Mouse (Mus musculus) lung, embryonic 14.5 days (tissue): ENCODE results near the gene Lrp1. TPM values are rescaled to one million over a fixed set of nuclear protein-coding genes. Genes with fewer than 3 reads are reported as not detected.

Experiments used
- ATAC-seq: fragments of 200-750 bp; cut with Nextera tagmentation; 2 replicates; pipeline ENCODE4 v1.8.0; 2017; ENCODE audit warnings: mild to moderate bottlenecking, moderate TSS enrichment, moderate library complexity; ENCODE audit not compliant: insufficient read depth
- DNase-seq: peaks from one replicate; pipeline ENCODE4 v3.0.0-alpha.2; 2015
- H3K27ac ChIP-seq: fragments of 300-500 bp; sonication (generic); 2 replicates; pipeline ENCODE4 v1.5.1; 2014; ENCODE audit warnings: low read depth, mild to moderate bottlenecking, moderate library complexity
- H3K27me3 ChIP-seq: fragments of 300-500 bp; sonication (generic); 2 replicates; pipeline ENCODE4 v1.6.1; 2014; ENCODE audit warnings: low read length, control low read depth; ENCODE audit not compliant: insufficient read depth
- H3K36me3 ChIP-seq: fragments of 300-500 bp; sonication (generic); 2 replicates; pipeline ENCODE4 v1.6.1; 2014; ENCODE audit warnings: control low read depth; ENCODE audit not compliant: insufficient read depth
- H3K4me1 ChIP-seq: fragments of 300-500 bp; sonication (generic); 2 replicates; pipeline ENCODE4 v1.6.1; 2014; ENCODE audit warnings: antibody characterized with exemption, control low read depth; ENCODE audit not compliant: insufficient read depth
- H3K4me2 ChIP-seq: fragments of 300-500 bp; sonication (generic); 2 replicates; pipeline ENCODE4 v1.6.1; 2014; ENCODE audit warnings: mild to moderate bottlenecking
- H3K4me3 ChIP-seq: fragments of 300-500 bp; sonication (generic); 2 replicates; pipeline ENCODE4 v1.5.1; 2014; ENCODE audit warnings: low read depth, low read length
- H3K9ac ChIP-seq: fragments of 300-500 bp; sonication (generic); 2 replicates; pipeline ENCODE4 v1.6.1; 2014
- H3K9me3 ChIP-seq: fragments of 300-500 bp; sonication (generic); 2 replicates; pipeline ENCODE4 v1.6.1; 2016; ENCODE audit warnings: low read depth, low read length, control low read depth
- CTCF ChIP-seq: IDR thresholded peaks from 2 replicates; pipeline ENCODE4 v1.5.1; 2016; ENCODE audit warnings: antibody characterized with exemption, low read depth
- WGBS: fragments of 180-500 bp; shearing (Covaris S2); extraction: QIAGEN DNeasy Blood & Tissue Kit; methylation state at CpG from one replicate; pipeline ENCODE4 v1.1.7; 2014; 5-methylcytosine and 5-hydroxymethylcytosine counted together
- polyA plus RNA-seq: library from polyadenylated mRNA; unstranded; fragments of >200 nt; fragmentation: Nextera tagmentation; extraction: Ambion mirVana; gene quantifications from 2 replicates; pipeline ENCODE4 v1.2.1, GENCODE M21; 2014

Lrp1 gene
- polyA plus RNA-seq, 1 experiment from 2014 or later = 68.7 TPM

DNA sequence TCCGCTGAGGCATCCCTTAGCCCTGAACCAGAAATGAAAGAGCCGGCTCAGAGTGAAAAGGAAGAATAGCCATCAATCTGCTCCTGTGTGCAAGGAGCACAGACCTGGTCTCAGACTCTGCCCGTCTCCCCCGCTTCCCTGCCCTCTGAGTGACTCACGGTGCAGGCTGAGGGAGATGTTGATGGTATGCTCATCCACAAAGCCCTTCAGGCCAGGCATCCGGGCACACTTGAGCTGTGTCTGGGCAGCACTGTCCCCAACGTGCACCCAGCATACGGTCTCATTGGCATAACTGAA is 15.7 kb downstream of the Lrp1 start:
- WGBS = 71% methylated on average over 8 of the region's 8 CpGs
- H3K27ac ChIP-seq = no peak overlapping the region
- H3K9ac ChIP-seq = no peak overlapping the region
- H3K4me2 ChIP-seq = no peak overlapping the region
- no peak for TF ChIP-seq CTCF
- no peaks in the 10 kb centered on the region for H3K9me3 ChIP-seq
- no peak for DNase-seq
- H3K4me1 ChIP-seq = peaks cover 10% of the 10 kb centered on the region
- no peaks in the 10 kb centered on the region for H3K27me3 ChIP-seq
- no peak for ATAC-seq
- H3K4me3 ChIP-seq = no peak overlapping the region
- peaks cover 80% of the 10 kb centered on the region for H3K36me3 ChIP-seq

DNA sequence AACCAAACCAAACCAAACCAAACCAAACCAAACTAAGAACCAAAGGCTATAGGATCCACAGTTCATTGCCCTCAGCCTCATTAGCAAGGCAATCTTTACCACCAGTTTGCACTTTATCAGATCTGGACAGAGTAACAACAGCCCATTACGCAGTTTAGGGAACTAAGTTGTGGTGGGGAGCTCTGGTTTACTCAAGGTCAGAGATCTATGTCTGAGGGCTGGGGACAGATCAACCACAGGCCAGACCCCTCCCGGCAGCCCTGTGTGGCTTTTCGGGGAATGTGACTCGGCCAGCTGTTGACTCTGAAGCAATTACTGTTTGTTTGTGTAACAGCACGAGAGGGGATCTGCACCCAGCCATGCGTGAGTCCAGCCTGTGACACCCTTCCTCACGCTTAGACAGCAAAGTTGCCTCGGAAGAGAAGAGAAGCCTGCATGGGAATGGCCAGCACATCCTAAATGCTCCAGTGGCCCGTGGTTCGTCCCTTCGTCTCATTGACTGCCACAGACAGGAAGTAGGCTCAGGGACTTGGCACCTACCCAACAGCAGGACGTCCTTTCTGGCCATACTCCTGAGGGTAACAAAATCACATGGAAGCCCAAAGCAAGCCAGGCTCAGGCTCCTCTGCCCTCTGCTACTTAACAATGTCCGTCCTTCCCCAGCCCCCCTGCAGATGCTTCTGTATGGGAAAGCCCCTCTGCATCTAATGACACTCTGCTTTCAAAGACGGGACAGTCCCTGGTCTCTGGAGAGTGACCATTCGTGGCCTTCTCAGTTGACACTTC is 16.3 kb downstream of the Lrp1 start:
- Histone ChIP-seq H3K4me2 (no peak overlapping the region), H3K27me3 (no peaks in the 10 kb centered on the region), H3K9me3 (no peaks in the 10 kb centered on the region), H3K4me1 (peaks cover 14% of the 10 kb centered on the region), H3K9ac (no peak overlapping the region), H3K36me3 (peaks cover 74% of the 10 kb centered on the region), H3K27ac (peak overlapping the region; percentile 27), H3K4me3 (no peak overlapping the region)
- no peak for TF ChIP-seq CTCF
- ATAC-seq = peak; percentile 57
- peak; percentile 88 for DNase-seq
- WGBS = 24% methylated on average over 15 of the region's 15 CpGs

GRCm38 (mm10) chr10:127603437-127604371 is 17.2 kb downstream of the Lrp1 start:
- Histone ChIP-seq H3K27ac (peak overlapping the region; percentile 16; the same call in 1 of the 2 replicates), H3K27me3 (no peaks in the 10 kb centered on the region), H3K4me2 (no peak overlapping the region), H3K4me3 (no peak overlapping the region), H3K9ac (no peak overlapping the region), H3K36me3 (peaks cover 68% of the 10 kb centered on the region), H3K4me1 (peaks cover 16% of the 10 kb centered on the region; the same call in 1 of the 2 replicates), H3K9me3 (no peaks in the 10 kb centered on the region)
- no peak for TF ChIP-seq CTCF
- ATAC-seq (no peak), DNase-seq (no peak)
- 52% methylated on average over 13 of the region's 13 CpGs for WGBS

GRCm38 (mm10) chr10:127602194-127602593 is 18.8 kb downstream of the Lrp1 start:
- no peak overlapping the region for H3K9ac ChIP-seq
- WGBS = 93% methylated on average over 6 of the region's 6 CpGs
- H3K27me3 ChIP-seq = no peaks in the 10 kb centered on the region
- peaks cover 29% of the 10 kb centered on the region for H3K4me1 ChIP-seq
- DNase-seq = no peak
- TF ChIP-seq CTCF = no peak
- no peak overlapping the region for H3K27ac ChIP-seq
- no peak overlapping the region for H3K4me2 ChIP-seq
- H3K4me3 ChIP-seq = no peak overlapping the region
- peaks cover 53% of the 10 kb centered on the region for H3K36me3 ChIP-seq
- H3K9me3 ChIP-seq = no peaks in the 10 kb centered on the region
- no peak for ATAC-seq

DNA sequence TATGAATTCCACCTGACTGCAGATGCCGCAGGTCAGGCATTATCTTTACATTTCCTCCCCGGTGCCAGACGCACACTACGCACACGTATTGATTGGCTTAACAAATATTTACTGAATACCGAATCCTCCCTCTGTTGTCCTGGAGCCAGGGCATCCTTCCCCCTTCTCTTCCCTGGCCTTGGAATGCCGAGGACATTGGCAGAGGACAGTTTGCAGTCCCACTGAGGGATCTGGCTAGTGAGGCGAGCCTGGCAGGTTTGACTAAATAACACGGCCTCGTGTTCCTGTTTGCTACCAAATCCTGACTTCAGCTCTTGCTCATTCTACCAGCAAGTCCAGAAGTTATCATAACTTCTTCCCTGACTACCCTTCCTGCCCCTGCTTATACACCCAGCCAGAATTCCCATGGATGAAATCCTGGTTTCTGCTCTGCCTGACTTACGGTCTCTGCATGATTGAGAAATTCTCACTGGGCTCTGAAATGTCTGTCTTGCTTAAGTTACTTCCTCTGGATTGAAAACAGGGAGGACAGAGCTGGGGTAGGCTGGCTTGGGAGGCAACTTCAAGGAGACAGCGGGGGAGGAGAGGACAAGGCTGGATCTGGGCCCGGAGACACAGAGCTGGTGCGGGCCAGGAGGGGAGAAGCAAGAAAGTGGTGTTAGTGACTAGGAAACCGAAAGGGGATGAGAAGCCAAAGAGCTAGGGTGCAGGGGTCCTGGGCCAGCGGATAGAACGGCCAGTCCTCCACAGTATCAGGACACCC is 21.0 kb downstream of the Lrp1 start:
- peak; percentile 42; the same call in 1 of the 2 replicates for ATAC-seq
- Histone ChIP-seq H3K9ac (no peak overlapping the region), H3K4me2 (no peak overlapping the region), H3K27me3 (no peaks in the 10 kb centered on the region), H3K4me3 (no peak overlapping the region), H3K4me1 (peaks cover 50% of the 10 kb centered on the region), H3K9me3 (no peaks in the 10 kb centered on the region), H3K27ac (peak overlapping the region; percentile 43; the same call in 1 of the 2 replicates), H3K36me3 (peaks cover 44% of the 10 kb centered on the region)
- DNase-seq = peak; percentile 74
- no peak for TF ChIP-seq CTCF
- 36% methylated on average over 17 of the region's 17 CpGs for WGBS

DNA sequence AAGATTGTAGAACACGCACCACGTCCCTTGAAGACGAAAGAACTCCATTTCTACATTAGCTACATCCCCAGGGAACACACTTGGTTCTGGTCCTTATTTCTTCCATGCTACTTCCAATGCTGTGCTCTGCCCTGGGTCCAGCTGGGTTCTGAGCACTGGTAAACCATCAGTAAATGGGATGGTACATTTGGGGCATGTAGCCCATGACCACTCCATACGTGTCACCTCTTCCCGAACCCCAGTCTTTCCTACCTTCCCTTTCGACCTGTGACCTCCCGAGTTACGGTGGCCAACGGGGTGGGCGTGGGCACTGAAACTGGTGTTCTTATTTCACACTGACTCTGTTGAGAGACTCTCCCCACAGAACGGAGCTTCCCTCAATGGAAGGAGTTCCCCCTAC is 21.7 kb downstream of the Lrp1 start:
- Histone ChIP-seq H3K4me1 (peaks cover 47% of the 10 kb centered on the region), H3K36me3 (peaks cover 44% of the 10 kb centered on the region), H3K27ac (peak overlapping the region; percentile 43; the same call in 1 of the 2 replicates), H3K9ac (no peak overlapping the region), H3K4me3 (no peak overlapping the region), H3K9me3 (no peaks in the 10 kb centered on the region), H3K4me2 (no peak overlapping the region), H3K27me3 (no peaks in the 10 kb centered on the region)
- no peak for TF ChIP-seq CTCF
- WGBS = 79% methylated on average over 11 of the region's 11 CpGs
- ATAC-seq (no peak), DNase-seq (no peak)

GRCm38 (mm10) chr10:127598607-127599006 is 22.3 kb downstream of the Lrp1 start:
- DNase-seq = peak; percentile 40
- 52% methylated on average over 8 of the region's 8 CpGs for WGBS

More at GRCm38 (mm10) chr10:127598607-127599006, 22.3 kb downstream of the Lrp1 start:
- Histone ChIP-seq H3K27me3 (no peaks in the 10 kb centered on the region), H3K9me3 (no peaks in the 10 kb centered on the region), H3K4me1 (peaks cover 44% of the 10 kb centered on the region), H3K27ac (no peak overlapping the region), H3K36me3 (peaks cover 44% of the 10 kb centered on the region), H3K4me2 (no peak overlapping the region), H3K9ac (no peak overlapping the region), H3K4me3 (no peak overlapping the region)
- ATAC-seq = no peak
- no peak for TF ChIP-seq CTCF
